Mouse (Mus musculus) liver, postnatal 0 days (tissue): Measurements from ENCODE around the gene St5.

Experiments used
- CTCF ChIP-seq: sonication (generic); IDR thresholded peaks from 2 replicates; pipeline ENCODE4 v1.5.1; 2016; ENCODE audit warnings: antibody characterized with exemption, low read depth
- EP300 ChIP-seq: IDR thresholded peaks from 2 replicates; pipeline ENCODE4 v1.6.1; 2016; ENCODE audit warnings: antibody characterized with exemption, low read depth, mild to moderate bottlenecking

DNA sequence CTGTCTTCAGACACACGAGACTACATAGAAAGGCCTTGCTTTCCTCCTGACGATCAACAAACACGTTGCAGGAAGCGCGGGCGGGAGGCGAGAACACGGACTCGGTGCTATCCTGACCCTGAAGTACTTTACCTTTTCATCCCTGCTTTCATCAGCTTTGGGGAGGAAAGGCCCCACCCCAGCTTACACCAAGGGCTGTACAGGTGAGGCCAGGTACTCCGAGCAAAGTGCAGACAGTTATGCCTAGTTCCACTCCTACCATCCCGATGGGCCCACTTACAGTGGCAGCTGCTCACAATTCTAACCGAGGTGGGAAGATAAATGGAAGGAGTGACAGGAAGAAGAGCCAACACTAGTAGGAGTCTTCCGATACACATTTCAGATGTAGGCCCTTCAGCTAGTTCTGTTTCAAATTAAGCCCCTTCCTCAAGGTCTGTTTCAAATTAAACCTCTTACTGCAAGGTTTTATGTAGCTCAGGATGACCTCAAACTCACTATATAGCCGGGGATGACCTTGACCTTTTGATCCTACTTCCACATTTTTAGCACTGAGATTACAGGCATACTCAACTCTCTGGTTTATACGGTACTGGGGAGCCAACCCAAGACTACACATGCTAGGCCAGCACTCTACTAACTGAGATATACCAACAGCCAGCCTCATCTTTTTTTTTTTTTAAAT, 69.9 kb downstream of the St5 start:
- TF ChIP-seq CTCF (no peak), EP300 (no peak)
